Mouse (Mus musculus): Measurements from ENCODE around the gene Ifitm2. TPM values are rescaled to one million over a fixed set of nuclear protein-coding genes. Genes with fewer than 3 reads are reported as not detected.
"Not testable (repeated sequence)": the region's sequence is repeated elsewhere in the genome, so short reads cannot be mapped to it uniquely, and the experiment has no call there.

Ifitm2 gene
- polyA plus RNA-seq, 1 experiment = 363 TPM

GRCm38 (mm10) chr7:140975465-140975864, 19.7 kb upstream of the Ifitm2 start:
- Histone ChIP-seq H3K4me3 (ENCODE audit: low read depth, low read length) (no peak overlapping the region), H3K4me1 (ENCODE audit: control insufficient read depth, insufficient read depth, insufficient read length, low read length) (peaks cover 7% of the 10 kb centered on the region), H3K27me3 (ENCODE audit: control insufficient read depth, insufficient read depth, low read length) (no peaks in the 10 kb centered on the region), H3K36me3 (ENCODE audit: control insufficient read depth, insufficient read depth, low read length) (no peaks in the 10 kb centered on the region), H3K27ac (ENCODE audit: insufficient read depth, low read depth, low read length) (no peak overlapping the region)
- TF ChIP-seq CTCF (IDR thresholded peaks at IDR 0.05; ENCODE audit: extremely low read depth, insufficient read length, insufficient replicate concordance, low read depth, low read length) (no peak), POLR2A (IDR thresholded peaks at IDR 0.05; ENCODE audit: low read depth, low read length) (no peak)
- 86% methylated on average over 3 of the region's 3 CpGs for WGBS

GRCm38 (mm10) chr7:140974940-140975339, 19.2 kb upstream of the Ifitm2 start:
- TF ChIP-seq CTCF (IDR thresholded peaks at IDR 0.05; ENCODE audit: extremely low read depth, insufficient read length, insufficient replicate concordance, low read depth, low read length) = no peak
- no peak for TF ChIP-seq POLR2A (IDR thresholded peaks at IDR 0.05; ENCODE audit: low read depth, low read length)
- H3K27me3 ChIP-seq (ENCODE audit: control insufficient read depth, insufficient read depth, low read length) = no peaks in the 10 kb centered on the region
- H3K27ac ChIP-seq (ENCODE audit: insufficient read depth, low read depth, low read length) = no peak overlapping the region
- no peak overlapping the region for H3K4me3 ChIP-seq (ENCODE audit: low read depth, low read length)
- no peaks in the 10 kb centered on the region for H3K36me3 ChIP-seq (ENCODE audit: control insufficient read depth, insufficient read depth, low read length)
- peaks cover 7% of the 10 kb centered on the region for H3K4me1 ChIP-seq (ENCODE audit: control insufficient read depth, insufficient read depth, insufficient read length, low read length)
- WGBS = 53% methylated on average over 9 of the region's 9 CpGs

GRCm38 (mm10) chr7:140973396-140974165, 17.8 kb upstream of the Ifitm2 start:
- TF ChIP-seq POLR2A (IDR thresholded peaks at IDR 0.05; ENCODE audit: low read depth, low read length) = no peak
- no peaks in the 10 kb centered on the region for H3K27me3 ChIP-seq (ENCODE audit: control insufficient read depth, insufficient read depth, low read length)
- 74% methylated on average over 14 of the region's 14 CpGs for WGBS
- no peaks in the 10 kb centered on the region for H3K36me3 ChIP-seq (ENCODE audit: control insufficient read depth, insufficient read depth, low read length)
- H3K4me1 ChIP-seq (ENCODE audit: control insufficient read depth, insufficient read depth, insufficient read length, low read length) = peaks cover 7% of the 10 kb centered on the region
- no peak overlapping the region for H3K27ac ChIP-seq (ENCODE audit: insufficient read depth, low read depth, low read length)
- no peak overlapping the region for H3K4me3 ChIP-seq (ENCODE audit: low read depth, low read length)

- 77% methylated on average over 8 of the region's 8 CpGs for WGBS
- Histone ChIP-seq H3K27ac (ENCODE audit: insufficient read depth, low read depth, low read length) (peak overlapping the region; percentile 89), H3K4me1 (ENCODE audit: control insufficient read depth, insufficient read depth, insufficient read length, low read length) (peaks cover 7% of the 10 kb centered on the region), H3K27me3 (ENCODE audit: control insufficient read depth, insufficient read depth, low read length) (no peaks in the 10 kb centered on the region), H3K36me3 (ENCODE audit: control insufficient read depth, insufficient read depth, low read length) (no peaks in the 10 kb centered on the region), H3K4me3 (ENCODE audit: low read depth, low read length) (no peak overlapping the region)
- TF ChIP-seq POLR2A (IDR thresholded peaks at IDR 0.05; ENCODE audit: low read depth, low read length) = no peak
These were observed 15.8 kb upstream of the Ifitm2 start for GRCm38 (mm10) chr7:140971479-140972171.

DNA sequence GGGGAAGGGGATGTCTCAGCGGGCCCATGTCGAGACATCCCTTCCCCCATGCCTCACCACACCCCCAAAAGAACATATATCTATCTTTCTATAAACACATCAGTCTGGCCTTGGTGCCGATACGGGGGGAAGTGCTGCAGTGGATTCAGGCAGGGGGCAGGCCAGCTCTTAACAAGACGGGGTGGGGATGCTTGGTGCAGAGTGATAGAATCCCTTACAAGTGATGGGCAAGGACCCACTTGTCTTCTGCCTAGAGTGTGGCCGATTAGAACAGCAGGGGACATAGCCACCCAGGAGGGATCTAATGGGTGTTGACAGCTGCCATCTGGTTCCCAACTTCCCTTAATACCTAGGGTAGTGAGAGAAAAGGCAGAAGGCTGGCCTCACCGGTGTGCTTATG, 15.1 kb upstream of the Ifitm2 start:
- no peaks in the 10 kb centered on the region for H3K36me3 ChIP-seq (ENCODE audit: control insufficient read depth, insufficient read depth, low read length)
- no peaks in the 10 kb centered on the region for H3K27me3 ChIP-seq (ENCODE audit: control insufficient read depth, insufficient read depth, low read length)
- peak overlapping the region; percentile 89 for H3K27ac ChIP-seq (ENCODE audit: insufficient read depth, low read depth, low read length)
- H3K4me3 ChIP-seq (ENCODE audit: low read depth, low read length) = no peak overlapping the region
- peaks cover 7% of the 10 kb centered on the region for H3K4me1 ChIP-seq (ENCODE audit: control insufficient read depth, insufficient read depth, insufficient read length, low read length)
- TF ChIP-seq POLR2A (IDR thresholded peaks at IDR 0.05; ENCODE audit: low read depth, low read length) (no peak), CTCF (IDR thresholded peaks at IDR 0.05; ENCODE audit: extremely low read depth, insufficient read length, insufficient replicate concordance, low read depth, low read length) (no peak)
- WGBS = 72% methylated on average over 7 of the region's 7 CpGs

- 40% methylated on average over 3 of the region's 3 CpGs for WGBS
- H3K27ac ChIP-seq (ENCODE audit: insufficient read depth, low read depth, low read length) = peak overlapping the region; percentile 38; the same call in 1 of the 2 replicates
- not testable (repeated sequence) for H3K4me1 ChIP-seq (ENCODE audit: control insufficient read depth, insufficient read depth, insufficient read length, low read length); H3K4me3 ChIP-seq (ENCODE audit: low read depth, low read length); H3K27me3 ChIP-seq (ENCODE audit: control insufficient read depth, insufficient read depth, low read length); H3K36me3 ChIP-seq (ENCODE audit: control insufficient read depth, insufficient read depth, low read length)
These were observed 12.9 kb upstream of the Ifitm2 start for GRCm38 (mm10) chr7:140968710-140969109.

- Histone ChIP-seq H3K27me3 (ENCODE audit: control insufficient read depth, insufficient read depth, low read length) (no peaks in the 10 kb centered on the region), H3K27ac (ENCODE audit: insufficient read depth, low read depth, low read length) (peak overlapping the region; percentile 79), H3K36me3 (ENCODE audit: control insufficient read depth, insufficient read depth, low read length) (no peaks in the 10 kb centered on the region), H3K4me3 (ENCODE audit: low read depth, low read length) (peak overlapping the region; percentile 41), H3K4me1 (ENCODE audit: control insufficient read depth, insufficient read depth, insufficient read length, low read length) (peaks cover 3% of the 10 kb centered on the region)
- 59% methylated on average over 14 of the region's 14 CpGs for WGBS
- TF ChIP-seq POLR2A (IDR thresholded peaks at IDR 0.05; ENCODE audit: low read depth, low read length) = no peak
- TF ChIP-seq CTCF (IDR thresholded peaks at IDR 0.05; ENCODE audit: extremely low read depth, insufficient read length, insufficient replicate concordance, low read depth, low read length) = no peak
These were observed 12.2 kb upstream of the Ifitm2 start for GRCm38 (mm10) chr7:140967862-140968591.

Measured in small intestine, adult 2 months (tissue).